9 mouse cellular contexts compared by ENCODE assay signal in the genomic region with DNA sequence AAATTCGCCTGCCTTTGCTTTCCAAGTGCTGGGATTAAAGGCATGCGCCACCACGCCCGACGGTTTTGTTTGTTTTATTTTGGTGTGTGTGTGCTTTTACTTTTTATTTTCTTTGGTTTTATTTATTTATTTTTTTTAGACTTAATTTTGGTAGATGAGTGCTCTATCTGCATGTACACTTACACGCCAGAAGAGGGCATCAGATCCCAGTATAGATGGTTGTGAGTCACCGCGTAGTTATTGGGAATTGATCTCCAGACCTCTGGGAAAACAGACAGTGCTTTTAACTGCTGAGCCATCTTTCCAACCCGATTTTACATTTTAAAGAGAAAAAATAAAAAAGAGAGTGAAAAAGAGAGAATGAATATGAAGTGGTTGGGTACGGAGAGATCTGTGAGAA. TPM values are rescaled to one million over a fixed set of nuclear protein-coding genes. Genes with fewer than 3 reads are reported as not detected.
DNase-seq lines count a peak whose midpoint lies in the region; ATAC-seq and TF ChIP-seq lines count a peak whose summit lies in the region.
"Had no signal": no experiment of that assay in that cellular context is flagged by ENCODE, and none has a peak within 500 bp of the region (broad histone marks: within the 10 kb centered on the region; RNA-seq: fewer than 3 reads in every experiment).

No protein-coding gene starts in this region.

- H3K36me3 ChIP-seq in heart, embryonic 12.5 days = no peaks in the 10 kb centered on the region
- no peaks in the 10 kb centered on the region for H3K36me3 ChIP-seq in heart, embryonic 11.5 days (ENCODE audit: control insufficient read depth, insufficient read depth, low read length)
- H3K36me3 ChIP-seq in midbrain, postnatal 0 days (ENCODE audit: insufficient read depth, low read length) = no peaks in the 10 kb centered on the region
- no peaks in the 10 kb centered on the region for H3K36me3 ChIP-seq in midbrain, embryonic 15.5 days (replicated peaks)
- no peaks in the 10 kb centered on the region for H3K36me3 ChIP-seq in embryonic facial prominence, embryonic 15.5 days
- no peaks in the 10 kb centered on the region for H3K36me3 ChIP-seq in stomach, embryonic 16.5 days (ENCODE audit: control insufficient read depth, insufficient read depth, low read length)
- no peaks in the 10 kb centered on the region for H3K36me3 ChIP-seq in thymus, adult 2 months (ENCODE audit: control insufficient read depth, insufficient read depth, low read length)

- DNase-seq in midbrain, postnatal 0 days (ENCODE audit: low spot score) = peak; percentile 23
- DNase-seq in thymus, adult 2 months = no peak
- no peak for DNase-seq in ovary, adult 18-20 months (ENCODE audit: low spot score)
- DNase-seq: thymus, postnatal 4 days had no signal

- H3K9me3 ChIP-seq in heart, embryonic 12.5 days (replicated peaks) = no peaks in the 10 kb centered on the region
- H3K9me3 ChIP-seq in heart, embryonic 11.5 days (replicated peaks; ENCODE audit: control insufficient read depth, low read length) = no peaks in the 10 kb centered on the region
- no peaks in the 10 kb centered on the region for H3K9me3 ChIP-seq in midbrain, postnatal 0 days (ENCODE audit: low read length)
- no peaks in the 10 kb centered on the region for H3K9me3 ChIP-seq in midbrain, embryonic 15.5 days
- no peaks in the 10 kb centered on the region for H3K9me3 ChIP-seq in embryonic facial prominence, embryonic 15.5 days (replicated peaks)
- H3K9me3 ChIP-seq in stomach, embryonic 16.5 days (replicated peaks; ENCODE audit: control insufficient read depth, low read length) = no peaks in the 10 kb centered on the region

- no peak overlapping the region for H3K9ac ChIP-seq in heart, embryonic 12.5 days
- no peak overlapping the region for H3K9ac ChIP-seq in heart, embryonic 11.5 days (ENCODE audit: low read depth, low read length)
- H3K9ac ChIP-seq in midbrain, postnatal 0 days (replicated peaks; ENCODE audit: low read length, poor library complexity, severe bottlenecking) = no peak overlapping the region
- no peak overlapping the region for H3K9ac ChIP-seq in midbrain, embryonic 15.5 days
- no peak overlapping the region for H3K9ac ChIP-seq in embryonic facial prominence, embryonic 15.5 days
- H3K9ac ChIP-seq in stomach, embryonic 16.5 days (ENCODE audit: low read length) = no peak overlapping the region

- no peak for TF ChIP-seq POLR2A in thymus, adult 2 months (IDR thresholded peaks at IDR 0.05; ENCODE audit: control insufficient read depth, extremely low read depth, insufficient read depth, low read length, poor library complexity)

- H3K27ac ChIP-seq in heart, embryonic 12.5 days (ENCODE audit: poor library complexity, severe bottlenecking) = no peak overlapping the region
- no peak overlapping the region for H3K27ac ChIP-seq in heart, embryonic 11.5 days (ENCODE audit: low read depth, low read length)
- no peak overlapping the region for H3K27ac ChIP-seq in midbrain, postnatal 0 days (ENCODE audit: low read depth, low read length)
- H3K27ac ChIP-seq in midbrain, embryonic 15.5 days = no peak overlapping the region
- no peak overlapping the region for H3K27ac ChIP-seq in embryonic facial prominence, embryonic 15.5 days (replicated peaks)
- no peak overlapping the region for H3K27ac ChIP-seq in stomach, embryonic 16.5 days (ENCODE audit: low read length)
- H3K27ac ChIP-seq in thymus, adult 2 months (ENCODE audit: control insufficient read depth, insufficient read depth, low read length) = no peak overlapping the region

- no peak overlapping the region; the same call in 1 of the 2 replicates for H3K4me2 ChIP-seq in heart, embryonic 12.5 days
- H3K4me2 ChIP-seq in heart, embryonic 11.5 days = no peak overlapping the region
- no peak overlapping the region for H3K4me2 ChIP-seq in midbrain, postnatal 0 days (ENCODE audit: low read depth, low read length, poor library complexity, severe bottlenecking)
- no peak overlapping the region for H3K4me2 ChIP-seq in midbrain, embryonic 15.5 days
- no peak overlapping the region for H3K4me2 ChIP-seq in embryonic facial prominence, embryonic 15.5 days (replicated peaks)
- 0 out of 2 replicates have a peak overlapping the region, but pooled peaks have one; percentile 19 for H3K4me2 ChIP-seq in stomach, embryonic 16.5 days (ENCODE audit: low read depth, low read length)

- H3K4me3 ChIP-seq in heart, embryonic 12.5 days = 0 out of 2 replicates have a peak overlapping the region, but pooled peaks have one; percentile 12
- no peak overlapping the region for H3K4me3 ChIP-seq in heart, embryonic 11.5 days (ENCODE audit: low read depth, low read length)
- no peak overlapping the region for H3K4me3 ChIP-seq in midbrain, postnatal 0 days (ENCODE audit: low read depth, low read length)
- no peak overlapping the region for H3K4me3 ChIP-seq in midbrain, embryonic 15.5 days
- H3K4me3 ChIP-seq in embryonic facial prominence, embryonic 15.5 days (replicated peaks) = peak overlapping the region; percentile 17; the same call in 1 of the 2 replicates
- no peak overlapping the region for H3K4me3 ChIP-seq in stomach, embryonic 16.5 days (replicated peaks; ENCODE audit: low read length)
- H3K4me3 ChIP-seq in thymus, adult 2 months (ENCODE audit: control insufficient read depth, insufficient read depth, low read length) = no peak overlapping the region

- 20% methylated on average over 10 of the region's 10 CpGs for WGBS in heart, embryonic 12.5 days
- 32% methylated on average over 10 of the region's 10 CpGs for WGBS in heart, embryonic 11.5 days (ENCODE audit: insufficient replicate concordance)
- WGBS in midbrain, postnatal 0 days = 31% methylated on average over 10 of the region's 10 CpGs
- WGBS in midbrain, embryonic 15.5 days = 32% methylated on average over 10 of the region's 10 CpGs
- WGBS in embryonic facial prominence, embryonic 15.5 days = 28% methylated on average over 10 of the region's 10 CpGs
- WGBS in stomach, embryonic 16.5 days = 30% methylated on average over 10 of the region's 10 CpGs
- 34% methylated on average over 10 of the region's 10 CpGs for WGBS in thymus, adult 2 months

- no peak for ATAC-seq in heart, embryonic 12.5 days (ENCODE audit: insufficient number of reproducible peaks, low FRiP score)
- no peak for ATAC-seq in heart, embryonic 11.5 days (replicated peaks; ENCODE audit: insufficient number of reproducible peaks, low FRiP score, low TSS enrichment)
- no peak for ATAC-seq in midbrain, postnatal 0 days (ENCODE audit: low FRiP score)
- no peak for ATAC-seq in midbrain, embryonic 15.5 days (replicated peaks)
- ATAC-seq in embryonic facial prominence, embryonic 15.5 days (ENCODE audit: insufficient number of reproducible peaks, low FRiP score, low TSS enrichment, low read depth) = no peak
- ATAC-seq in stomach, embryonic 16.5 days (ENCODE audit: insufficient read depth, low FRiP score) = no peak

- H3K4me1 ChIP-seq in heart, embryonic 12.5 days (replicated peaks) = no peaks in the 10 kb centered on the region
- H3K4me1 ChIP-seq in heart, embryonic 11.5 days (ENCODE audit: control insufficient read depth, insufficient read depth, low read length) = no peaks in the 10 kb centered on the region
- no peaks in the 10 kb centered on the region for H3K4me1 ChIP-seq in midbrain, postnatal 0 days (ENCODE audit: insufficient read depth, low read length)
- H3K4me1 ChIP-seq in midbrain, embryonic 15.5 days = no peaks in the 10 kb centered on the region
- no peaks in the 10 kb centered on the region for H3K4me1 ChIP-seq in embryonic facial prominence, embryonic 15.5 days
- no peaks in the 10 kb centered on the region for H3K4me1 ChIP-seq in stomach, embryonic 16.5 days (ENCODE audit: control insufficient read depth, insufficient read depth, low read length)
- no peaks in the 10 kb centered on the region for H3K4me1 ChIP-seq in thymus, adult 2 months (replicated peaks; ENCODE audit: control insufficient read depth, insufficient read depth, low read length)

- H3K27me3 ChIP-seq in heart, embryonic 12.5 days (replicated peaks) = no peaks in the 10 kb centered on the region
- H3K27me3 ChIP-seq in heart, embryonic 11.5 days (ENCODE audit: control insufficient read depth, insufficient read depth, low read length) = no peaks in the 10 kb centered on the region
- H3K27me3 ChIP-seq in midbrain, postnatal 0 days (ENCODE audit: insufficient read depth, low read length) = no peaks in the 10 kb centered on the region
- no peaks in the 10 kb centered on the region for H3K27me3 ChIP-seq in midbrain, embryonic 15.5 days (replicated peaks)
- H3K27me3 ChIP-seq in embryonic facial prominence, embryonic 15.5 days = no peaks in the 10 kb centered on the region
- no peaks in the 10 kb centered on the region for H3K27me3 ChIP-seq in stomach, embryonic 16.5 days (ENCODE audit: control insufficient read depth, insufficient read depth, low read length)
- no peaks in the 10 kb centered on the region for H3K27me3 ChIP-seq in thymus, adult 2 months (ENCODE audit: control insufficient read depth, insufficient read depth, low read length)

- peak; percentile 55 for TF ChIP-seq CTCF in midbrain, postnatal 0 days (IDR thresholded peaks at IDR 0.05)
- TF ChIP-seq CTCF in thymus, adult 2 months (IDR thresholded peaks at IDR 0.05; ENCODE audit: borderline replicate concordance, control insufficient read depth, extremely low read depth, insufficient read depth, low read length, poor library complexity) = no peak

RNA-seq across cellular contexts. Expression of a gene that starts 36.4 kb away (rescaled TPM):
- 20.8 and 22.1 TPM in 2 replicates for polyA plus RNA-seq in heart, embryonic 12.5 days (2016; fragmentation: Nextera tagmentation; extraction: Ambion mirVana)
- 19.5 and 22.6 TPM in 2 replicates for polyA plus RNA-seq in heart, embryonic 11.5 days (2014; fragmentation: Nextera tagmentation; extraction: Ambion mirVana)
- 24.1 and 33.0 TPM in 2 replicates for total RNA-seq in midbrain, postnatal 0 days (2014; rRNA removed)
- polyA plus RNA-seq in midbrain, postnatal 0 days (2015; fragmentation: Nextera tagmentation; extraction: Ambion mirVana) = 41.9 and 45.6 TPM in 2 replicates
- 40.6 and 41.3 TPM in 2 replicates for polyA plus RNA-seq in midbrain, embryonic 15.5 days (2015; fragmentation: Nextera tagmentation; extraction: Ambion mirVana)
- polyA plus RNA-seq in embryonic facial prominence, embryonic 15.5 days (2015; fragmentation: Nextera tagmentation; extraction: Ambion mirVana) = 36.4 and 37.3 TPM in 2 replicates
- 28.4 and 31.1 TPM in 2 replicates for polyA plus RNA-seq in stomach, embryonic 16.5 days (2015; fragmentation: Nextera tagmentation; extraction: Ambion mirVana)
- polyA plus RNA-seq in thymus, adult 2 months (2012; rRNA removed) = 5.0 and 5.8 TPM in 2 replicates

Comparison
In these comparisons a context has a peak if more than half of its experiments do, and no peak if none do; other contexts are left out.
1. H3K4me3 ChIP-seq: peak in heart, embryonic 12.5 days (single experiment) and embryonic facial prominence, embryonic 15.5 days (single experiment); none in heart, embryonic 11.5 days (single experiment), midbrain, postnatal 0 days (single experiment), midbrain, embryonic 15.5 days (single experiment), stomach, embryonic 16.5 days (single experiment) and thymus, adult 2 months (single experiment).